Mouse (Mus musculus) bone marrow macrophage, adult 2 months (primary cell): ENCODE results near the gene Sla2.

Experiments
- CTCF ChIP-seq: IDR thresholded peaks from 2 replicates; pipeline ENCODE4 v1.5.1; 2012; ENCODE audit warnings: low read depth, mild to moderate bottlenecking, low read length, moderate library complexity
- POLR2A ChIP-seq: IDR thresholded peaks from 2 replicates; pipeline ENCODE4 v1.6.1; 2012; ENCODE audit warnings: mild to moderate bottlenecking, low read depth, low read length, borderline replicate concordance

- TF ChIP-seq CTCF (no peak), POLR2A (no peak)
Measured at GRCm38 (mm10) chr2:156935005-156935404, 48.0 kb upstream of the Sla2 start.
